ENCODE assay signal across 8 mouse cellular contexts in the genomic region with DNA sequence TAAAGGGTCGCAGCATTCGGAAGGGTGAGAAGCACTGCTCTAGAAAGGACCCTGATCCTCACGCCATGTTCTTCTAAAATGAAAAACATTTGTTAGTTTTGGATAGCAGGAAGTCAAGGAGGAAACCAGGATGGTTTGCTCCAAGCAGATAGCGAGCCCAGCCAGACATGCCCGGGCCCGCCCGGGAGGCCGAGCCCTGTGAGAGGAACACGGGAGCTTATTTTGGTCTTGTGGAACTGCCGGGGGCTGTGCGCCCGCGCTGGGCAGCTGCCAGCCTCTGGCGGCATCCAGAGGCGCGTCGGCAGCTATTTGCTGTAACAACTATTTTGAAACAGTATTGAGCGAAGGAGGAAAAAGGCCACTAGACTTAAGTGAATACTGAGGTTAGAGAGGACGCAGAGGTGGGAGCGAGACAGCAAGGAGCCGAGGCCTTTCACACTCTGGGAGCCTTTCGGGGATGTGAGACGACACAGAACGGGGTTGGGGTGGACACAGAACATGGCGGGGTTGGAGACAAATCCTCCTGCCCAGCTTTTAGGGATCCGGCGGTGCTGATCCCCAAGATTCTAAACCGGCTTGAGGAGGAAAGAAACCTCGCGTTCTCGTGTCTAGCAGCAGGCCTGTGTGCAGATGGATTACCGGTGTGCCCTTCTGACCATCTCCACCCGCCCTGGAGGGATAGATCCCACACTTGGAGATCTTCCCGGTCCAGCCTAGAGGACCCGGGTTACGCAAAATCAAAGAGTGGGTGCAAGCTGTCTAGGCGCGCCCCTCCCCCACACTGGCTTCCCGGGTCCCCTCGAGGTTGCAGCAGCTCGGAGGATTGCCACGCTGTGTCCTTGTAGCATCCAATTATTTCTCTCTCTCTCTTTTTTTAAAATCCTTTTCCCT. TPM values are rescaled to one million over a fixed set of nuclear protein-coding genes. Genes with fewer than 3 reads are reported as not detected.
DNase-seq lines count a peak whose midpoint lies in the region; ATAC-seq and TF ChIP-seq lines count a peak whose summit lies in the region.

No protein-coding gene starts in this region.

- H3K27me3 ChIP-seq in forebrain, embryonic 10.5 days (ENCODE audit: poor library complexity, severe bottlenecking): peaks cover 24% of the 10 kb centered on the region; the same call in 1 of the 2 replicates
- no peaks in the 10 kb centered on the region for H3K27me3 ChIP-seq in lung, embryonic 15.5 days

- DNase-seq in ES-CJ7 (ENCODE audit: low read depth, low spot score): peak; percentile 53
- DNase-seq in forebrain, embryonic 10.5 days (ENCODE audit: extremely low spot score, low spot score): peak; percentile 61
- peak; percentile 85 to 88 for DNase-seq in heart, postnatal 14 days
- DNase-seq in layer of hippocampus, adult 18-20 months (ENCODE audit: low spot score in 2 of 2): peak; percentile 51 to 75
- DNase-seq in right cerebral cortex, postnatal 25 days: peak; percentile 67
- no peak for DNase-seq in spleen, adult 12 weeks (ENCODE audit: low spot score)

- no peak for TF ChIP-seq POLR2A in bone marrow, adult 2 months (IDR thresholded peaks at IDR 0.05; ENCODE audit: borderline replicate concordance, control insufficient read depth, low read depth, low read length)

- H3K4me2 ChIP-seq in lung, embryonic 15.5 days: peak overlapping the region; percentile 81

- H3K9me3 ChIP-seq in forebrain, embryonic 10.5 days: no peaks in the 10 kb centered on the region
- H3K9me3 ChIP-seq in lung, embryonic 15.5 days: no peaks in the 10 kb centered on the region

- peaks cover 3% of the 10 kb centered on the region; the same call in 1 of the 2 replicates for H3K36me3 ChIP-seq in forebrain, embryonic 10.5 days (replicated peaks)
- no peaks in the 10 kb centered on the region for H3K36me3 ChIP-seq in lung, embryonic 15.5 days

- H3K27ac ChIP-seq in bone marrow, adult 2 months (ENCODE audit: control insufficient read depth, insufficient read depth, low read depth, low read length, poor library complexity): peak overlapping the region; percentile 0; the same call in 1 of the 2 replicates
- peak overlapping the region; percentile 100 for H3K27ac ChIP-seq in forebrain, embryonic 10.5 days
- H3K27ac ChIP-seq in lung, embryonic 15.5 days: peak overlapping the region; percentile 92

- 4% methylated on average over 42 of the region's 42 CpGs for WGBS in bone marrow, adult 2 months
- 2% methylated on average over 42 of the region's 42 CpGs for WGBS in forebrain, embryonic 10.5 days
- 2% methylated on average over 42 of the region's 42 CpGs for WGBS in lung, embryonic 15.5 days

- H3K9ac ChIP-seq in lung, embryonic 15.5 days: peak overlapping the region; percentile 97

- intact Hi-C loops in heart, postnatal 14 days (cut with DNase I): loop anchor here (1.0 kb wide), 1 partner anchor 42 kb away; no protein-coding TSS in a partner anchor

- TF ChIP-seq CTCF in bone marrow, adult 2 months (IDR thresholded peaks at IDR 0.05; ENCODE audit: control insufficient read depth, insufficient read depth, low read length): no peak

- peak overlapping the region; percentile 23 for H3K4me3 ChIP-seq in bone marrow, adult 2 months (replicated peaks; ENCODE audit: control insufficient read depth, low read depth, low read length)
- peak overlapping the region; percentile 96 for H3K4me3 ChIP-seq in forebrain, embryonic 10.5 days
- peak overlapping the region; percentile 76 for H3K4me3 ChIP-seq in lung, embryonic 15.5 days

- no peak for ATAC-seq in lung, embryonic 15.5 days (ENCODE audit: borderline replicate concordance, extremely low read depth, low FRiP score, low TSS enrichment)

- H3K4me1 ChIP-seq in bone marrow, adult 2 months (ENCODE audit: control insufficient read depth, insufficient read depth, low read length): no peaks in the 10 kb centered on the region; the same call in 1 of the 2 replicates
- peaks cover 72% of the 10 kb centered on the region for H3K4me1 ChIP-seq in forebrain, embryonic 10.5 days
- H3K4me1 ChIP-seq in lung, embryonic 15.5 days: peaks cover 55% of the 10 kb centered on the region

RNA-seq across cellular contexts. Expression of gene Bahcc1, which starts 2.6 kb away (rescaled TPM):
- 2.2 and 5.8 TPM in 2 replicates for polyA plus RNA-seq in bone marrow, adult 2 months (2011; ENCODE audit: insufficient read depth, insufficient read length, low replicate concordance, missing spikeins)
- polyA plus RNA-seq in forebrain, embryonic 10.5 days (2016; fragmentation: Nextera tagmentation; extraction: Ambion mirVana): 13.7 and 16.1 TPM in 2 replicates
- 10 to 100 TPM in 1 of 2 experiments, 1 to 10 TPM in 1; 7.8 to 10.0 TPM for total RNA-seq in heart, postnatal 14 days (2021)
- 10 to 100 TPM; 17.6 to 19.0 TPM for total RNA-seq in layer of hippocampus, adult 18-20 months (2021)
- 8.7 and 9.2 TPM in 2 replicates for polyA plus RNA-seq in lung, embryonic 15.5 days (2015; fragmentation: Nextera tagmentation; extraction: Ambion mirVana)

Comparison
In these comparisons a context has a peak if more than half of its experiments do, and no peak if none do; other contexts are left out.
1. H3K27ac ChIP-seq: peak in every context shown above with its lines; median percentile 100 in forebrain, embryonic 10.5 days; 92 in lung, embryonic 15.5 days; 0 in bone marrow, adult 2 months.
2. H3K4me3 ChIP-seq: peak in every context shown above with its lines; median percentile 96 in forebrain, embryonic 10.5 days; 76 in lung, embryonic 15.5 days; 23 in bone marrow, adult 2 months.